Mouse (Mus musculus): Measurements from ENCODE around the gene Qrfp.

GRCm38 (mm10) chr2:31847908-31848307 lies 37.5 kb upstream of the Qrfp start:
- peak; percentile 31 for TF ChIP-seq CTCF (conservative IDR thresholded peaks at IDR 0.05; ENCODE audit: low read length)
- TF ChIP-seq NANOG (IDR thresholded peaks at IDR 0.05; ENCODE audit: borderline replicate concordance, low read length) = no peak
- no peak for TF ChIP-seq POU5F1 (IDR thresholded peaks at IDR 0.05; ENCODE audit: borderline replicate concordance, low read length)

Data from E14TG2a.4 (cell line).